30 mouse cellular contexts compared by ENCODE assay signal in genomic region chr13:5558095-5558494, GRCm38 (mm10).
DNase-seq lines count a peak whose midpoint lies in the region; ATAC-seq and TF ChIP-seq lines count a peak whose summit lies in the region.
"Had no signal": no experiment of that assay in that cellular context is flagged by ENCODE, and none has a peak within 500 bp of the region (broad histone marks: within the 10 kb centered on the region; RNA-seq: fewer than 3 reads in every experiment).

No protein-coding gene starts in this region.

- CTCF ChIA-PET in Patski (lab: Charles Lee): interaction anchor here (0.7 to 1.5 kb wide), 2 partner anchors 10 to 43 kb away, joined by 3 to 6 read pairs; no protein-coding TSS in a partner anchor

- POLR2A ChIA-PET in Patski (lab: Charles Lee): no interaction called here

- no peak overlapping the region for H3K9ac ChIP-seq in CH12.LX (ENCODE audit: insufficient read depth, low read depth)
- H3K9ac ChIP-seq in hindbrain, embryonic 13.5 days: no peak overlapping the region
- H3K9ac ChIP-seq: embryonic facial prominence, embryonic 13.5 days; forebrain, embryonic 13.5 days; heart, embryonic 12.5 days; heart, embryonic 15.5 days; hindbrain, embryonic 14.5 days had no signal

- H3K36me3 ChIP-seq in CH12.LX (replicated peaks in 1 of 2; ENCODE audit: control insufficient read depth in 1 of 2, insufficient read depth in 1 of 2, low read length in 1 of 2) (no peaks in the 10 kb centered on the region), myocyte (ENCODE audit: control insufficient read depth, insufficient read depth) (no peaks in the 10 kb centered on the region)
- H3K36me3 ChIP-seq in hindbrain, embryonic 13.5 days: no peaks in the 10 kb centered on the region
- H3K36me3 ChIP-seq: embryonic facial prominence, embryonic 10.5 days; embryonic facial prominence, embryonic 13.5 days; forebrain, embryonic 10.5 days; G1E; heart, embryonic 12.5 days; heart, embryonic 15.5 days; hindbrain, embryonic 10.5 days had no signal

- no peak for TF ChIP-seq EP300 in CH12.LX (IDR thresholded peaks at IDR 0.05; ENCODE audit: low read length)

- peaks cover 2 to 9% of the 10 kb centered on the region in 2 experiments; a peak in 2 of 4 replicates for H3K4me1 ChIP-seq in CH12.LX (ENCODE audit: control insufficient read depth in 1 of 2, insufficient read depth in 2 of 2)
- H3K4me1 ChIP-seq in hindbrain, embryonic 13.5 days (replicated peaks): no peaks in the 10 kb centered on the region
- H3K4me1 ChIP-seq: embryonic facial prominence, embryonic 10.5 days; embryonic facial prominence, embryonic 13.5 days; forebrain, embryonic 10.5 days; forebrain, embryonic 13.5 days; hindbrain, embryonic 10.5 days had no signal

- H3K4me3 ChIP-seq in CH12.LX (replicated peaks in 1 of 3; ENCODE audit: low read depth in 2 of 3, low read length in 2 of 3, poor library complexity in 1 of 3): no peak overlapping the region
- H3K4me3 ChIP-seq in myocyte: no peak overlapping the region
- no peak overlapping the region for H3K4me3 ChIP-seq in hindbrain, embryonic 13.5 days
- H3K4me3 ChIP-seq: embryonic facial prominence, embryonic 10.5 days; embryonic facial prominence, embryonic 13.5 days; erythroblast, embryonic 14.5 days; forebrain, embryonic 10.5 days; forebrain, embryonic 13.5 days; heart, embryonic 12.5 days; heart, embryonic 15.5 days; hindbrain, embryonic 10.5 days had no signal

- in situ Hi-C loops in CH12.LX (cut with MboI; ENCODE audit: low pct_ligation_motif_present, low pct_unique_long_range_greater_than_20kb, low sequenced_read_pairs): no loop called here
- in situ Hi-C loops in Patski (cut with MboI; ENCODE audit: low pct_unique_long_range_greater_than_20kb): no loop called here

- TF ChIP-seq CTCF in CH12.LX (conservative IDR thresholded peaks at IDR 0.05 in 1 of 2, IDR thresholded peaks at IDR 0.05 in 1 of 2; ENCODE audit: low read depth in 2 of 2, low read length in 2 of 2): no peak
- TF ChIP-seq CTCF in Patski (IDR thresholded peaks at IDR 0.05): no peak

- no peak overlapping the region for H3K27ac ChIP-seq in CH12.LX (ENCODE audit: insufficient read depth, low read depth)
- H3K27ac ChIP-seq in hindbrain, embryonic 13.5 days: no peak overlapping the region
- H3K27ac ChIP-seq: embryonic facial prominence, embryonic 10.5 days; embryonic facial prominence, embryonic 13.5 days; forebrain, embryonic 10.5 days; forebrain, embryonic 13.5 days; heart, embryonic 15.5 days; hindbrain, embryonic 10.5 days; hindbrain, embryonic 14.5 days had no signal

- no peak for TF ChIP-seq RAD21 in CH12.LX (IDR thresholded peaks at IDR 0.05; ENCODE audit: low read depth, low read length)

- H3K4me2 ChIP-seq in CH12.LX (ENCODE audit: insufficient read depth, low read depth, poor library complexity, severe bottlenecking) (no peak overlapping the region), myocyte (ENCODE audit: low read depth) (no peak overlapping the region)
- H3K4me2 ChIP-seq in hindbrain, embryonic 13.5 days: no peak overlapping the region
- H3K4me2 ChIP-seq: embryonic facial prominence, embryonic 13.5 days; forebrain, embryonic 13.5 days; heart, embryonic 12.5 days; heart, embryonic 15.5 days; hindbrain, embryonic 14.5 days had no signal

- dilution Hi-C loops in CH12.LX (cut with MboI; ENCODE audit: extremely low pct_ligation_motif_present, extremely low pct_unique_long_range_greater_than_20kb, low sequenced_read_pairs): no loop called here

- peak; percentile 35 for ATAC-seq in Patski
- ATAC-seq in hindbrain, embryonic 13.5 days (ENCODE audit: low FRiP score): no peak
- ATAC-seq: forebrain, embryonic 13.5 days; forebrain, embryonic 16.5 days; intestine, postnatal 0 days had no signal

- H3ac ChIP-seq in myocyte (ENCODE audit: control insufficient read depth, insufficient read length): no peak overlapping the region

- no peak for TF ChIP-seq POLR2A in CH12.LX (IDR thresholded peaks at IDR 0.05; ENCODE audit: low read depth, low read length)
- no peak for TF ChIP-seq POLR2A in myocyte (IDR thresholded peaks at IDR 0.05; ENCODE audit: insufficient read length, low read depth)

- H3K79me2 ChIP-seq in CH12.LX (replicated peaks; ENCODE audit: control insufficient read depth, extremely low read depth, insufficient read depth, poor library complexity, severe bottlenecking) (no peaks in the 10 kb centered on the region), myocyte (ENCODE audit: control insufficient read depth, insufficient read depth) (no peaks in the 10 kb centered on the region)

- peak; percentile 46 for DNase-seq in 3134 (ENCODE audit: extremely low read depth, insufficient read length, low spot score)
- DNase-seq in CH12.LX (ENCODE audit: extremely low read depth): peak; percentile 18
- no peak for DNase-seq in Patski (ENCODE audit: low read depth, low spot score)
- no peak for DNase-seq in layer of hippocampus, postnatal 25 days (ENCODE audit: extremely low spot score in 1 of 2, low spot score in 1 of 2)
- DNase-seq in cerebellum, adult 11 months: no peak
- DNase-seq: adrenal gland, postnatal 10 days; adrenal gland, postnatal 36 days; cerebellum, adult 11-12 months; cerebellum, adult 8-10 months; cerebellum, postnatal 10 days; cerebellum, postnatal 36 days; embryo, embryonic 11 days; gastrocnemius, postnatal 25 days; heart, adult 18-20 months; heart, postnatal 10 days; heart, postnatal 36 days had no signal

- H3K27me3 ChIP-seq in CH12.LX (replicated peaks) (no peaks in the 10 kb centered on the region), Patski (no peaks in the 10 kb centered on the region), myocyte (ENCODE audit: control insufficient read depth, insufficient read depth, insufficient read length) (no peaks in the 10 kb centered on the region)
- no peaks in the 10 kb centered on the region for H3K27me3 ChIP-seq in hindbrain, embryonic 13.5 days
- H3K27me3 ChIP-seq: embryonic facial prominence, embryonic 13.5 days; forebrain, embryonic 13.5 days; heart, embryonic 12.5 days; heart, embryonic 15.5 days had no signal

- no peaks in the 10 kb centered on the region for H3K9me3 ChIP-seq in CH12.LX (replicated peaks; ENCODE audit: low read length)
- no peaks in the 10 kb centered on the region for H3K9me3 ChIP-seq in hindbrain, embryonic 13.5 days
- H3K9me3 ChIP-seq: embryonic facial prominence, embryonic 10.5 days; embryonic facial prominence, embryonic 13.5 days; forebrain, embryonic 10.5 days; forebrain, embryonic 13.5 days; G1E; heart, embryonic 12.5 days; heart, embryonic 15.5 days; hindbrain, embryonic 10.5 days had no signal

TF ChIP-seq in CH12.LX, 34 proteins besides CTCF, POLR2A, EP300 and RAD21:
- TF ChIP-seq GABPA (IDR thresholded peaks at IDR 0.05; ENCODE audit: insufficient replicate concordance, low read depth, low read length): no peak

TF ChIP-seq in myocyte, 11 proteins besides CTCF, POLR2A, EP300 and RAD21:
- TF ChIP-seq USF1 (IDR thresholded peaks at IDR 0.05; ENCODE audit: low read depth) (peak; percentile 26), TCF3 (IDR thresholded peaks at IDR 0.05; ENCODE audit: insufficient read length, low read depth) (no peak), POLR2AphosphoS2 (IDR thresholded peaks at IDR 0.05; ENCODE audit: insufficient read length, low read depth) (no peak)

Comparison
In these comparisons a context has a peak if more than half of its experiments do, and no peak if none do; other contexts are left out.
1. DNase-seq: peak in 3134 (single experiment) and CH12.LX (single experiment); none in Patski (single experiment), layer of hippocampus, postnatal 25 days (0 of 2) and cerebellum, adult 11 months (single experiment).